Mouse (Mus musculus): ENCODE data around the gene Npat.

DNA sequence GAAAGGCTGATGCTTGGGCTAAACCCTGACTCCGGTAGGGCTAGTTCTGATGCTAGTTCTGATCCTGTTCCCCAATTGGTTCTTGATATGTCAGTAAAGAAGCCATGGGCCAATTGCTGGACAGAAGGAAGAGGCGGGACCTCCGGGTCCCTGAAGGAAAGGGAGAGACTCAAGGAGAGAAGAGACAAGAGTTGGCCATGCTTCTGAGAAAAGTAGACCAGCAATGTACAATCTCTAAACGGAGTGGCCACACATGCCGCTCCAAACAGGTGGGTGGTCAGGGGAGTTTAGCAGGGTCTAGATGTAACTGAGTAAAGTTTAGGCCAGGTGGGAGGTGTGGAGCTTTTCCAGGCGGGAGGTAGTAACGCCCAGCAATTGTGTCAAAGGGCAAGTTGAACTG lies 28.8 kb upstream of the Npat start:
- TF ChIP-seq CTCF (IDR thresholded peaks at IDR 0.05; ENCODE audit: borderline replicate concordance, insufficient read depth, low read depth, low read length) (no peak), POLR2A (IDR thresholded peaks at IDR 0.05; ENCODE audit: borderline replicate concordance, insufficient read depth, low read length) (no peak)

Measured in cerebellum, adult 2 months (tissue).